Mouse (Mus musculus) CH12.LX (cell line): ENCODE results near the gene Dpp4.

Source experiments
- E2F4 ChIP-seq: IDR thresholded peaks from 2 replicates; pipeline ENCODE4 v1.6.1; 2011; ENCODE audit warnings: low read depth, low read length, improper control_type of control experiment; ENCODE audit not compliant: insufficient replicate concordance
- HCFC1 ChIP-seq: IDR thresholded peaks from 2 replicates; pipeline ENCODE4 v1.6.1; 2012; ENCODE audit warnings: low read depth, mild to moderate bottlenecking, inconsistent platforms, low read length, improper control_type of control experiment
- POLR2A ChIP-seq: IDR thresholded peaks from 2 replicates; pipeline ENCODE4 v1.6.1; 2011; ENCODE audit warnings: low read depth, mild to moderate bottlenecking, improper control_type of control experiment, low read length
- RCOR1 ChIP-seq: conservative IDR thresholded peaks from 2 replicates; pipeline ENCODE4 v1.6.1; 2012; ENCODE audit warnings: low read depth, mild to moderate bottlenecking, inconsistent platforms, low read length, improper control_type of control experiment
- SIN3A ChIP-seq: IDR thresholded peaks from 2 replicates; pipeline ENCODE4 v1.6.1; 2012; ENCODE audit warnings: low read length, improper control_type of control experiment, inconsistent platforms

- TF ChIP-seq HCFC1 = no peak
- TF ChIP-seq POLR2A = no peak
- no peak for TF ChIP-seq RCOR1
- TF ChIP-seq SIN3A = no peak
- no peak for TF ChIP-seq E2F4
These were observed 42.0 kb upstream of the Dpp4 start for GRCm38 (mm10) chr2:62454033-62454432.
